Comparison of ENCODE assay signal across 9 mouse cellular contexts in genomic region chr10:44474256-44474655, GRCm38 (mm10). TPM values are rescaled to one million over a fixed set of nuclear protein-coding genes. Genes with fewer than 3 reads are reported as not detected.
DNase-seq lines count a peak whose midpoint lies in the region; ATAC-seq lines count a peak whose summit lies in the region.
"Had no signal": no experiment of that assay in that cellular context is flagged by ENCODE, and none has a peak within 500 bp of the region (broad histone marks: within the 10 kb centered on the region; RNA-seq: fewer than 3 reads in every experiment).

No protein-coding gene starts in this region.

- WGBS in stomach, embryonic 16.5 days = 11% methylated on average over 10 of the region's 10 CpGs

- H3K4me2 ChIP-seq in stomach, embryonic 16.5 days (ENCODE audit: low read depth, low read length) = no peak overlapping the region
- H3K4me2 ChIP-seq: neural tube, embryonic 12.5 days had no signal

- no peaks in the 10 kb centered on the region for H3K36me3 ChIP-seq in stomach, embryonic 16.5 days (ENCODE audit: control insufficient read depth, insufficient read depth, low read length)
- H3K36me3 ChIP-seq: neural tube, embryonic 12.5 days had no signal

- H3K4me1 ChIP-seq in stomach, embryonic 16.5 days (ENCODE audit: control insufficient read depth, insufficient read depth, low read length) = peaks cover 13% of the 10 kb centered on the region
- H3K4me1 ChIP-seq: neural tube, embryonic 12.5 days had no signal

- H3K9me3 ChIP-seq in stomach, embryonic 16.5 days (replicated peaks; ENCODE audit: control insufficient read depth, low read length) = no peaks in the 10 kb centered on the region
- H3K9me3 ChIP-seq: neural tube, embryonic 12.5 days had no signal

- H3K4me3 ChIP-seq in stomach, embryonic 16.5 days (replicated peaks; ENCODE audit: low read length) = no peak overlapping the region
- H3K4me3 ChIP-seq: neural tube, embryonic 12.5 days had no signal

- peak; percentile 91 for ATAC-seq in stomach, embryonic 16.5 days (ENCODE audit: insufficient read depth, low FRiP score)

- H3K9ac ChIP-seq in stomach, embryonic 16.5 days (ENCODE audit: low read length) = no peak overlapping the region
- H3K9ac ChIP-seq: neural tube, embryonic 12.5 days had no signal

- H3K27me3 ChIP-seq in stomach, embryonic 16.5 days (ENCODE audit: control insufficient read depth, insufficient read depth, low read length) = peaks cover 13% of the 10 kb centered on the region
- H3K27me3 ChIP-seq: neural tube, embryonic 12.5 days had no signal

- peak; percentile 44 for DNase-seq in embryo, embryonic 10.5 days (ENCODE audit: low spot score)
- no peak for DNase-seq in embryo, embryonic 9.5 days (ENCODE audit: extremely low spot score)
- DNase-seq in urinary bladder, postnatal 25 days (ENCODE audit: low spot score) = peak; percentile 17
- no peak for DNase-seq in urinary bladder, postnatal 4 days (ENCODE audit: low spot score in 2 of 2)
- peak; percentile 78 to 80 for DNase-seq in kidney, postnatal 25 days
- no peak for DNase-seq in frontal cortex, postnatal 10 days (ENCODE audit: low spot score in 2 of 2)
- DNase-seq in cerebellum, adult 9-11 months = no peak

- H3K27ac ChIP-seq in stomach, embryonic 16.5 days (ENCODE audit: low read length) = no peak overlapping the region
- H3K27ac ChIP-seq: neural tube, embryonic 12.5 days had no signal

RNA-seq across cellular contexts. Expression of gene Prdm1, which starts 54.0 kb away (rescaled TPM):
- polyA plus RNA-seq in stomach, embryonic 16.5 days (2015; fragmentation: Nextera tagmentation; extraction: Ambion mirVana) = 6.8 and 7.2 TPM in 2 replicates

Comparison
In these comparisons a context has a peak if more than half of its experiments do, and no peak if none do; other contexts are left out.
1. DNase-seq: peak in embryo, embryonic 10.5 days (single experiment), urinary bladder, postnatal 25 days (single experiment) and kidney, postnatal 25 days (2 of 2); none in embryo, embryonic 9.5 days (single experiment), urinary bladder, postnatal 4 days (0 of 2), frontal cortex, postnatal 10 days (0 of 2) and cerebellum, adult 9-11 months (single experiment).